Mouse (Mus musculus) olfactory bulb, adult 2 months (tissue): Measurements from ENCODE around the gene 1810013L24Rik. TPM values are rescaled to one million over a fixed set of nuclear protein-coding genes. Genes with fewer than 3 reads are reported as not detected.
"Not testable (repeated sequence)": the region's sequence is repeated elsewhere in the genome, so short reads cannot be mapped to it uniquely, and the experiment has no call there.

Source experiments
- H3K27ac ChIP-seq: fragments of 200-500 bp; 2 replicates; pipeline ENCODE4 v1.5.1; 2012; ENCODE audit warnings: low read depth, low read length; ENCODE audit not compliant: insufficient read depth
- H3K4me1 ChIP-seq: fragments of 200-500 bp; 2 replicates; pipeline ENCODE4 v1.6.1; 2012; ENCODE audit warnings: low read length; ENCODE audit not compliant: control insufficient read depth, insufficient read depth
- H3K4me3 ChIP-seq: fragments of 200-500 bp; 2 replicates; pipeline ENCODE4 v1.5.1; 2012; ENCODE audit warnings: mild to moderate bottlenecking, low read depth, low read length, moderate library complexity; ENCODE audit not compliant: insufficient read depth
- CTCF ChIP-seq: fragments of 200-500 bp; IDR thresholded peaks from 2 replicates; pipeline ENCODE4 v1.5.1; 2012; ENCODE audit warnings: low read depth, mild to moderate bottlenecking, low read length, moderate library complexity; ENCODE audit not compliant: insufficient read depth
- POLR2A ChIP-seq: fragments of 200-500 bp; IDR thresholded peaks from 2 replicates; pipeline ENCODE4 v1.6.1; 2012; ENCODE audit warnings: mild to moderate bottlenecking, low read depth, low read length, moderate library complexity; ENCODE audit not compliant: insufficient read depth
- WGBS: fragments of 180-500 bp; shearing (Covaris S2); methylation state at CpG from one replicate; pipeline ENCODE4 v1.1.7; 2018; 5-methylcytosine and 5-hydroxymethylcytosine counted together
- polyA plus RNA-seq: library from polyadenylated mRNA; stranded (reverse); fragments of >200 nt; gene quantifications from 2 replicates; pipeline ENCODE4 v1.2.4, GENCODE M21; 2012; ENCODE audit warnings: low replicate concordance; ENCODE audit not compliant: missing spikeins, insufficient read depth, insufficient read length

The 1810013L24Rik gene
- polyA plus RNA-seq, 1 experiment, result 90.2 TPM

DNA sequence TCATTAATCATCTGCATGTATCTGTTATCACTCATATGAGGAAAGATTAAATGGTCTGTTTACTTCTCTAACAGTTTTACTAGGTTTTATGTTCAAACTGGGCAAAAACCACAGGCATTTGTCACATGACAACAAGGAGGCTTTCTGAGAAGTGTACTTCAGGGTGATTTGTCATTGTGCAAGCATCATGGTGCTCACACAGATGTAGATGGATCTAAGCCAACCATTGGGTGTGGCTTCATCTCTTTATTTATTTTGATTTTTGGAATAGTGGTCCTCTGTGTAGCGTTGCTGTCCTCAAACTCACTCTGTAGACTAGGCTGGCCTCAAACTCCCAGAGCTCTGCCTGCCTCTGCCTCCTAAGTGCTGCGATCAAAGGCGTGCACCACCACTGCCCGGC is 65.4 kb downstream of the 1810013L24Rik start:
- H3K4me1 ChIP-seq, result peaks cover 4% of the 10 kb centered on the region; the same call in 1 of the 2 replicates
- H3K4me3 ChIP-seq, result no peak overlapping the region
- H3K27ac ChIP-seq, result no peak overlapping the region
- 94% methylated on average over 4 of the region's 4 CpGs for WGBS
- TF ChIP-seq POLR2A (no peak), CTCF (no peak)

DNA sequence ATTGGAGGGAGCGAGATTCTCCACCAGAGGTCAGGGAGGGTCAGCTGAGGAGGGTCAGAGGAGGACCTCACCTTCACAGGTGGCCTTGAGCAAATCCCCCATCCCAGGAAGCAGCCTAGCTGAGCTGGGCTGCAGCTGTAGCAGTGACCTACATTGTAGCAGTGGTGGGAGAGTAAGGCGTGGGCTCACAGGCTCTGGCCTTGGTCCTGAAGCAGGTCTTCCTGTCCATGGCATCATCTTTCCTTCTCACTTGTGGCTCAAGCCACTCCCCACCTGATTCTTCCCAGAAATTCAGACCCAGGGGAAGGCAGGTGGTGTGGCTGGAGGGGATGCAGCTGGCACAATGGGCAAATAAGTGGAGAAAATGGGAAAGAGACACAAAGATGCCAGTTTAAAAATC is 76.2 kb downstream of the 1810013L24Rik start:
- WGBS, result 47% methylated on average over 2 of the region's 2 CpGs
- not testable (repeated sequence) for H3K27ac ChIP-seq, H3K4me3 ChIP-seq, H3K4me1 ChIP-seq

Other genes starting within 250 kb of the 1810013L24Rik start
- not detected in 2 replicates for gene Pmm2, start 192.4 kb upstream of the 1810013L24Rik start, polyA plus RNA-seq
- not detected in 2 replicates for gene Tmem186, start 192.4 kb upstream of the 1810013L24Rik start, polyA plus RNA-seq
- not detected in 2 replicates for gene Carhsp1, start 157.9 kb upstream of the 1810013L24Rik start, polyA plus RNA-seq
- gene Gm5767, start 149.3 kb upstream of the 1810013L24Rik start, polyA plus RNA-seq, result not detected in 2 replicates
- 486 TPM in 1 of 2 replicates, not detected in the other for gene Usp7, start 37.8 kb upstream of the 1810013L24Rik start, polyA plus RNA-seq